In genomic region chr7:16156105-16156714, GRCm38 (mm10) we compare ENCODE assay signal across 16 mouse cellular contexts. TPM values are rescaled to one million over a fixed set of nuclear protein-coding genes. Genes with fewer than 3 reads are reported as not detected.
DNase-seq lines count a peak whose midpoint lies in the region; ATAC-seq lines count a peak whose summit lies in the region.
"Had no signal": no experiment of that assay in that cellular context is flagged by ENCODE, and none has a peak within 500 bp of the region (broad histone marks: within the 10 kb centered on the region; RNA-seq: fewer than 3 reads in every experiment).

No protein-coding gene starts in this region.

- H3K27me3 ChIP-seq in heart, embryonic 13.5 days (replicated peaks): peaks cover 46% of the 10 kb centered on the region

- peaks cover 29% of the 10 kb centered on the region for H3K4me1 ChIP-seq in heart, embryonic 13.5 days
- H3K4me1 ChIP-seq: liver, embryonic 13.5 days had no signal

- 0 out of 2 replicates have a peak overlapping the region, but pooled peaks have one; percentile 2 for H3K4me2 ChIP-seq in heart, embryonic 13.5 days
- H3K4me2 ChIP-seq: forebrain, embryonic 12.5 days; hindbrain, embryonic 14.5 days; intestine, embryonic 15.5 days; liver, embryonic 13.5 days had no signal

- no peaks in the 10 kb centered on the region for H3K9me3 ChIP-seq in heart, embryonic 13.5 days
- H3K9me3 ChIP-seq: forebrain, embryonic 12.5 days; intestine, embryonic 15.5 days; liver, embryonic 13.5 days had no signal

- peak overlapping the region; percentile 72 for H3K27ac ChIP-seq in heart, embryonic 13.5 days (replicated peaks)
- H3K27ac ChIP-seq: forebrain, embryonic 12.5 days; hindbrain, embryonic 14.5 days; intestine, embryonic 15.5 days; liver, embryonic 13.5 days had no signal

- H3K9ac ChIP-seq in heart, embryonic 13.5 days: no peak overlapping the region
- H3K9ac ChIP-seq: forebrain, embryonic 12.5 days; hindbrain, embryonic 14.5 days; intestine, embryonic 15.5 days; liver, embryonic 13.5 days had no signal

- DNase-seq in cerebellum, postnatal 25 days: peak; percentile 32 to 39
- DNase-seq in cerebellum, adult 8-10 months: no peak
- peak; percentile 16 for DNase-seq in lung, postnatal 10 days
- no peak for DNase-seq in lung, postnatal 14 days
- DNase-seq in ovary, postnatal 10 days (ENCODE audit: low spot score): no peak
- no peak for DNase-seq in adrenal gland, adult 8-10 months
- no peak for DNase-seq in adipocyte (ENCODE audit: low spot score)
- DNase-seq: cerebellum, adult 9-10 months; embryo, embryonic 11 days; liver, embryonic 13.5 days; thymus, postnatal 4 days had no signal

- H3K36me3 ChIP-seq in heart, embryonic 13.5 days: no peaks in the 10 kb centered on the region
- H3K36me3 ChIP-seq: intestine, embryonic 15.5 days; liver, embryonic 13.5 days had no signal

- ATAC-seq in heart, embryonic 13.5 days (ENCODE audit: extremely low read depth, insufficient number of reproducible peaks, low FRiP score, low TSS enrichment): no peak
- ATAC-seq: intestine, embryonic 15.5 days had no signal

- H3K4me3 ChIP-seq in heart, embryonic 13.5 days: no peak overlapping the region
- H3K4me3 ChIP-seq: forebrain, embryonic 12.5 days; intestine, embryonic 15.5 days; liver, embryonic 13.5 days had no signal

- WGBS in heart, embryonic 13.5 days: 40% methylated on average over 8 of the region's 8 CpGs

RNA-seq across cellular contexts. Expression of gene Meis3, which starts 18.7 kb away (rescaled TPM):
- polyA plus RNA-seq in heart, embryonic 13.5 days (2015; fragmentation: Nextera tagmentation; extraction: Ambion mirVana): 17.1 and 19.4 TPM in 2 replicates
- 10 to 100 TPM; 11.5 to 27.5 (median 19.7) TPM for total RNA-seq in adrenal gland, adult 8-10 months (2022)

RNA-seq across cellular contexts. Expression of gene Slc8a2, which starts 26.6 kb away (rescaled TPM):
- polyA plus RNA-seq in heart, embryonic 13.5 days (2015; fragmentation: Nextera tagmentation; extraction: Ambion mirVana): 0.05 and 0.20 TPM in 2 replicates
- total RNA-seq in adrenal gland, adult 8-10 months (2022): 1 to 10 TPM; 2.8 to 5.5 (median 4.1) TPM
- total RNA-seq: megakaryocyte, adult 5-6 weeks had no signal
- polyA plus RNA-seq: liver, embryonic 13.5 days had no signal

RNA-seq across cellular contexts. Expression of gene Kptn, which starts 36.5 kb away (rescaled TPM):
- 31.8 and 35.0 TPM in 2 replicates for polyA plus RNA-seq in heart, embryonic 13.5 days (2015; fragmentation: Nextera tagmentation; extraction: Ambion mirVana)
- total RNA-seq in adrenal gland, adult 8-10 months (2022): 10 to 100 TPM; 19.6 to 35.1 (median 30.2) TPM

RNA-seq across cellular contexts. Expression of gene Napa, which starts 58.0 kb away (rescaled TPM):
- 150 and 157 TPM in 2 replicates for polyA plus RNA-seq in heart, embryonic 13.5 days (2015; fragmentation: Nextera tagmentation; extraction: Ambion mirVana)
- total RNA-seq in adrenal gland, adult 8-10 months (2022): 100 to 1,000 TPM; 175 to 194 (median 175) TPM

Comparison
In these comparisons a context has a peak if more than half of its experiments do, and no peak if none do; other contexts are left out.
1. DNase-seq: peak in cerebellum, postnatal 25 days (2 of 2) and lung, postnatal 10 days (single experiment); none in cerebellum, adult 8-10 months (single experiment), lung, postnatal 14 days (single experiment), ovary, postnatal 10 days (single experiment), adrenal gland, adult 8-10 months (single experiment) and adipocyte (single experiment).